Mouse (Mus musculus): ENCODE measurements around the gene Htr2a. TPM values are rescaled to one million over a fixed set of nuclear protein-coding genes. Genes with fewer than 3 reads are reported as not detected.
A peak's percentile ranks its signal among the peaks of the same experiment; 100 is the strongest.

Gene Htr2a
- polyA plus RNA-seq, 1 experiment: 14.3 TPM

DNA sequence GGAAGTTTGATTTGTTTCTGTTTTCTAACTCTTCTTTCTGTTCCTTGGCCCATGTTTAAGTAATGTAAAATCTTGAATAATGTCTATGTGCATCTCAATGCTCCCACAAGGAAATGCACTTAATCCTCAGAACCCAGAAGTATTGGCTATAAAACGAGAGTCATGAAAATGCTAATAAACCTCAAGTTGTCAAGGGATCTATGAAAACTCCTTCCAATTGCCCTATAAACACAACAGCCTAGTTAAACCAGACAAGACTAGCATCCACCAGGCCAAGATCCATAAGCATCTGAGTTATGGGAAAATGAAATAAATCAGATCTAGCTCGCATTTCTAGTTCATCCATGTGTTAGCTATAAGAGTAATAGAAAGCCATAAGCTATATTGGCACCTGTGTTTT is 51.3 kb downstream of the Htr2a start:
- DNase-seq (ENCODE audit: extremely low spot score in 1 of 2, low spot score in 1 of 2): no peak

- no peak for DNase-seq (ENCODE audit: extremely low spot score in 1 of 2, low spot score in 1 of 2)
Observed at GRCm38 (mm10) chr14:74696766-74697165, 56.1 kb downstream of the Htr2a start.

DNA sequence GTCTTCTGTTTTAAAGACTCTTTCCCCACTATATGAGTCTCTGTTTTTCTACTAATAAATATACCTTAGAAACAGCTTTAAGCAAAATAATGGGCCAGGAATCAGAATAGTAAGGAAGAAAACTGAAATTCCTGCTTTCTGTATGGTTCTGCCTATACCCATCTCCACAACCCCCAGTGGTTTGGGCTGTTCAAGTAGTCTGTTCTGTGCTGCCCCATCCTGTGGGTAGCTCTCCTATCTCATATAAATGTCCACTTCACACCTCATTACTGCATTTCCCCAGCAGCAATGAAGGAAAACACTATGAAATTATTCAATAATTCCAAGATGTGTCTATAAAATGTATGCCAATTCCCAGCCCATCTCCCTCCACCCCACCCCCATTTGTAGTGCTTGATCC is 56.8 kb downstream of the Htr2a start:
- no peak for DNase-seq (ENCODE audit: extremely low spot score in 1 of 2, low spot score in 1 of 2)

- no peak for DNase-seq (ENCODE audit: extremely low spot score in 1 of 2, low spot score in 1 of 2)
Observed at GRCm38 (mm10) chr14:74699241-74699640, 58.6 kb downstream of the Htr2a start.

DNA sequence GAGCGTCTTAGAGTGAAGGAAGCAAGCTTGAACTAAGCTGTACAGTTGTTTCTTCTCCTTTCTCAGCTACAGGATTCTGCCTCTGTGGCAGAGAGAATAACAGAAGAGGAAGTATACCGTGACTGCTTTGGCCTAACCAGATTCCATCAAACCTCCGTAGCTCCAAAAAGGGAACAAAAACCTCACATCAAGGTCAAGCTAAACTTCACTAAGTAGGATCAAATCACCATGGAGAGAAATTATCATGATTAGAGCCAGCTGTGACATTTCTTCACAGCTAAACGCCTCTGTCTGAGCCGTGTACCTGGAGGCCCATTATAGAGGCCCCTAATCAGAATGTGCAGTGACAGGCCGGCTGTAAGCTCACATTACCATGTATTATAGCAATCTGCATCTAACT is 63.3 kb downstream of the Htr2a start:
- no peak for DNase-seq (ENCODE audit: extremely low spot score in 1 of 2, low spot score in 1 of 2)

GRCm38 (mm10) chr14:74709054-74709453 is 68.4 kb downstream of the Htr2a start:
- peak in 1 of 2 experiments; percentile 79 for DNase-seq (ENCODE audit: extremely low spot score in 1 of 2, low spot score in 1 of 2)

GRCm38 (mm10) chr14:74723541-74723940 is 82.9 kb downstream of the Htr2a start:
- DNase-seq (ENCODE audit: extremely low spot score in 1 of 2, low spot score in 1 of 2): no peak

- no peak for DNase-seq (ENCODE audit: extremely low spot score in 1 of 2, low spot score in 1 of 2)
Observed at GRCm38 (mm10) chr14:74731221-74732078, 90.8 kb downstream of the Htr2a start.

DNA sequence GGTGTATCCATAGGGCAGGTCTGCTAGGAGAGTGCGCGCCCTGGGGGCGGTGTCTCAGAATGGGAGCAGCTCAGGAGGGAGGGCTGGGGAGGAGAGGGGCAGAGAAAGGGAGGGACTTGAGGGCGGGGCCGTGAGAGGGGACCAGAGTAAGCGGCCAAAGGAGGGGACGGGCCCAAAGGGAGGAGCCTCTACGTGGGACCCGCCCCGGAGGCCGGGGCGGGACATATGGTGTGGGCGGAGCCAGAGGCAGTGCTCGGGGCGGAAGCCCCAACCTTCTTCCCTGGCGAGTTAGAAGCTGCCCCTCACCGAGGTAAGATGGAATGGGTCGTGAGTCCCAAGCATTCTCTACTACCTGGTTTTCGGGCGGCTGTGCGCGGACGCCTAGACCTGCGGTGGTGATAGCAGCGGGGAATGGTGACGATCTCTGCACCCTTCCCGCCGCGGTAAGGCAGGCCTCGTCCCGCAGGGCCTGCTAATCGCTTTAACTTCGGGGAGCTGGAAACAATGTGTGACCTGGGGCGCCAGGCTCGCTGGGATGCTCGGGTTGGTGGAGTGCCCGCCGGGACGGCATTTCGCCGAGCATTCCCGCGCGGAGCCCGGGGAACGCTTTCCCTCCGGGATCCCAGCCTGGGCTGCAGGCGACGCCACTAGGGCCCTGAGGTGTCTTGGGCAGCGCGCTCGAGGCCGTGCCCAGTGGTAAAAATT is 91.6 kb downstream of the Htr2a start, which contains the start of gene Esd:
Esd (plus strand) TSS at position 219 of the 705 bp plus-strand sequence.
- DNase-seq (ENCODE audit: extremely low spot score in 1 of 2, low spot score in 1 of 2): peak; percentile 75 to 85

DNA sequence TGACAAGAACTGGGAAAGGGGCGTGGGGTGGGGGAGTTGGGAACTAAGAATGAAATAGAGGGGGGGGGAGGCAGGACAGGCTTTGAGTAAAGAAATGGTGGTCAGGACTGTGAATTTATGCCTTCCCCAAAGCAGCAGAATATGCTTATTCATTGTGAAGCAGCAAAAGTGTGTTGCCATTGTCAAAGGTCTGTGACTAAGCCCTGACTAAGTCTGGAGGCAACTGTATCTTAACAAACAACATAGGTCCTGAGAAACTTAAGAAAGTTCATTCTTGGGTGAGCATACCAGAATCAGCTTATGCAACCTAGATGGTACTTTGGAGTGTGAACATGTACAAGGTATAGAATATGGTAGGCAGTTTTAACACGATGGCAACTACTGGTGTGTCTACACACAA is 92.8 kb downstream of the Htr2a start:
- no peak for DNase-seq (ENCODE audit: extremely low spot score in 1 of 2, low spot score in 1 of 2)

- no peak for DNase-seq (ENCODE audit: extremely low spot score in 1 of 2, low spot score in 1 of 2)
Observed at GRCm38 (mm10) chr14:74735471-74735870, 94.8 kb downstream of the Htr2a start.

DNA sequence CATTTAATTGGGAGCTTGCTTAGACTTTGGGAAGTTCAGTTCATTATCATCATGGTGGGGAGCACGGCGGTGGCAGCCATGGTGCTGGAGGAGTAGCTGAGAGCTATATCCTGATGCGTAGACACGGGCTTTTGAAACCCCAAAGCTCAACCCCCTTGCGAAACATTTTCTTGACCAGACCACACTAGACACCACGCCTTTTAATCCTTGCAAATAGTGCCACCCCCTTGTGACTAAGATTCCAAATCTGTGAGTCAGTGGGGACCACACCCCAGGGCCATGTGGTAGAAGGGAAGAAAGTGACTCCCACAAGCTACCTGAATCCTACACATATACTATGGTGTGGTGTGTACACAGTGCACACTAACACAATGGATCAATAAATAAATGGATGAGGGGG is 96.2 kb downstream of the Htr2a start:
- no peak for DNase-seq (ENCODE audit: extremely low spot score in 1 of 2, low spot score in 1 of 2)

Other genes with a start within 250 kb of the Htr2a start
- gene Esd, start 91.5 kb downstream of the Htr2a start, polyA plus RNA-seq (2012; rRNA removed): 87.7 and 89.4 TPM in 2 replicates

Measured in frontal cortex, adult 2 months (tissue).